Mouse (Mus musculus) naive thymus-derived CD4-positive, alpha-beta T cell, adult 5 months (primary cell): ENCODE data around the gene Lhx8. TPM values are rescaled to one million over a fixed set of nuclear protein-coding genes. Genes with fewer than 3 reads are reported as not detected.

Experiments
- polyA plus RNA-seq: library from polyadenylated mRNA; unstranded; fragments of 100-300 nt; shearing (Covaris generic); gene quantifications from one replicate; pipeline ENCODE4 v1.2.1, GENCODE M21; 2017

Gene Lhx8
- not detected for polyA plus RNA-seq

DNA sequence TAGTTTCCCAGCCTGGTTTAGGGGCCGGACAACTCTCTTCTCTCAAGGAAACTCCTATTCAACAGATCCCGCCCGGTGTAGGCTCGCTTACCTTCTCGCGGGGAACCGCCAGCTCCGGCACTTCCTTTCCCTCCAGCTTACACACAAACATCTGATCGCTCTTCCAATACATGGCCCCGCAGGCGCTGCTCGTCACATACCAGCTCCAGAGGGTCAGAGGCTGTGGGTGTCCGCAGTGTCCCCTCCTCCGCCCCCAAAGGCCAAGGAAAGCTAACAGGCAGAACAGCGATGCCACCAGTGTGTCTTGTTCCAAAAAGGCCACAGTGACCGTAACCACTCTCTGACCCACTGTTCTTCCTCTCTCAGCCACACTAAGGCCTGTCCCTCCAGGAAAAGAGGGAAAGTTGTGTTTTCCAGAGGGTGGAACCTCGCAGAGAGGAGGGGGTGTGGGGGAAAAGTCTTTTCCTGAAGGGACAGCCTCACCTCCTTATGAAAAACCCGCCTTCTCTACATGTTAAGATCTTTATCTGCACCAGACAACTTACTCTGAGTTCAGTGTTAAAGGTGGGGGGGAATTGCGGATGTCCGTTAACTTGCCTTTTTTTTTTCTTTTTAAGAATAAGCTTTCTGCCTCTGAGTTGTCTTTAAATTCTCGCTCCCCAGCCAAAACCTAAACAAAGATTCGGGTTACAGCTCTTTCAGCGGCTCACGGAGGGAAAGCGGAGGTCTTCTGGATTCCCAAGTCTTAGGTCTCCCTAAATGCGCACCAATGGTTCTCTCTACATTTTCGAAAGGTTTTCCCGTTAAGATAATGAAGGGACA, at the start of gene Lhx8:
Gene Lhx8, minus strand, starts transcription at position 479 of the 822 bp plus-strand sequence.

